Mouse (Mus musculus): ENCODE data around the gene Cic. TPM values are rescaled to one million over a fixed set of nuclear protein-coding genes. Genes with fewer than 3 reads are reported as not detected.
A peak's percentile ranks its signal among the peaks of the same experiment; 100 is the strongest.

The Cic gene
- 26.6 and 27.0 TPM in 2 replicates for polyA plus RNA-seq (2014; fragmentation: Nextera tagmentation; extraction: Ambion mirVana)

DNA sequence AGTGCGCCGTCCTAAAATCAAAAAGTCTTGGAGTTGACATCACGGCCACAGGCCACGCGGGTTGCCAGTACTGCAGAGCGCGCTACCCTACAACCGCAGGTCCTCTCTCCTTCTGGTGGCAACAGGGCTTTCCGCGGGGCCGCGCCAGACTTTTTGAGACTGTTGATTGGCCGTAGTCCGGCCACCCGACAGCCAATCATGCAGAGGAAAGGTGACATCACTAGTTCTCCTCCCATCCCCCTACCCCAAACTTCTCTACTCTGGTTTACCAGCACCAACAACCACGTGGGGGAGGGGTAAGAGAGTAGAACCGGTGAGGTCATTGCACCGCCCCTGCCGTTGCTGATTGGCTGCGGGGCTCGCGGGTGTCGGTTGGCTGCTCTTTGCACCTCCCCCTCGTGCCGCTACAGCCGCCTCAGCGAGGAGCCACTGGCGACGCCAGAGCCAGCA lies at the start of gene Cic:
TSS of gene Cic (plus strand) at position 404 of the 450 bp plus-strand sequence.
- Histone ChIP-seq H3K4me3 (ENCODE audit: low read depth, low read length) (peak within 1 kb of the TSS; percentile 58), H3K27ac (replicated peaks; ENCODE audit: low read depth, low read length) (0 out of 2 replicates have a peak within 1 kb of the TSS, but pooled peaks have one; percentile 49), H3K4me1 (ENCODE audit: control insufficient read depth, insufficient read depth, low read length) (peaks cover 5% of the 10 kb centered on the region; the same call in 1 of the 2 replicates), H3K4me2 (ENCODE audit: low read depth, low read length) (peak within 1 kb of the TSS; percentile 61), H3K27me3 (ENCODE audit: control insufficient read depth, insufficient read depth, low read length) (no peaks in the 10 kb centered on the region), H3K9me3 (replicated peaks; ENCODE audit: control insufficient read depth, low read length) (no peaks in the 10 kb centered on the region), H3K9ac (replicated peaks; ENCODE audit: low read length) (peak within 1 kb of the TSS; percentile 69), H3K36me3 (replicated peaks; ENCODE audit: control insufficient read depth, insufficient read depth, low read depth, low read length) (peaks cover 4% of the 10 kb centered on the region; the same call in 1 of the 2 replicates)
- WGBS = under 1% methylated on average over 29 of the region's 29 CpGs
- DNase-seq (ENCODE audit: low spot score) = peak; percentile 100
- peak; percentile 79 for ATAC-seq (replicated peaks; ENCODE audit: insufficient number of reproducible peaks, low FRiP score, low TSS enrichment, low read depth)

DNA sequence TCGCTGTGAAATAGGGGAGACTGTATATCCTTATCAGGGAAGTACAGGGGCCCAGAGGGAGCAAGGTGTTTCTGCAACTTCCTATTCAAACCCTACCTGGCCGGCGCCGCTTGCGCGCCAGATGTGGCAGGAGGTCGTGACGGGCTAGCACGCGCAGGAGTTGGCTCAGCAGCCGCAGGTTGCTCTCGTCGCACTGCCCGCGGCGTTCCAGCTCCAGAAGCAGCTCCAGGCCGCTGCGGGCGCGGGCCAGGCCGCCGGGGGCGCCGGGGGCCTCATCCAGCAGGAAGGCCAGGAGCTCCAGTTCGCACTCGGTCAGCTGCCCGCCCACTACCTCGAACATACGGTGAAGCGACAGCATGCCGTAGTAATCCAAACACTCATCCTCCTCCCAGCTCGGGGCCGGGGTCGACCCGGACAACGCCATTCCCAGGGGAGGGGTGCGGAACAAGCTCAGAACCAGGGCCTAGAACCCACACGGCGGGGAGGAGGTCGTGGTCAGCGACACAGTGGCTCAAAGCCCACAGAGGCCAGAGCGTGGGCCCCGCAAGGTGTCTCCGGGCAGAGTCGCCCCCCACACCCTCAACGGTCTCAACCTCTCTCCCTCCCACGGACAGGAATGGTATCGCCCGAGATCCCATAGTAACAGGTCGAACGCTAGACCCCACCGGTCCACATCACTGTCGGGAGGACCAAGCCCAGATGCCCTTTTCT lies 48.6 kb upstream of the Cic start:
- Histone ChIP-seq H3K4me2 (ENCODE audit: low read depth, low read length) (peak overlapping the region; percentile 85), H3K36me3 (replicated peaks; ENCODE audit: control insufficient read depth, insufficient read depth, low read depth, low read length) (no peaks in the 10 kb centered on the region), H3K27me3 (ENCODE audit: control insufficient read depth, insufficient read depth, low read length) (no peaks in the 10 kb centered on the region), H3K4me3 (ENCODE audit: low read depth, low read length) (peak overlapping the region; percentile 70), H3K9me3 (replicated peaks; ENCODE audit: control insufficient read depth, low read length) (no peaks in the 10 kb centered on the region), H3K27ac (replicated peaks; ENCODE audit: low read depth, low read length) (0 out of 2 replicates have a peak overlapping the region, but pooled peaks have one; percentile 47), H3K4me1 (ENCODE audit: control insufficient read depth, insufficient read depth, low read length) (peaks cover 9% of the 10 kb centered on the region), H3K9ac (replicated peaks; ENCODE audit: low read length) (peak overlapping the region; percentile 81)
- ATAC-seq (replicated peaks; ENCODE audit: insufficient number of reproducible peaks, low FRiP score, low TSS enrichment, low read depth) (peak; percentile 10; the same call in 1 of the 2 replicates), DNase-seq (ENCODE audit: low spot score) (peak; percentile 76)
- WGBS = under 1% methylated on average over 53 of the region's 53 CpGs

DNA sequence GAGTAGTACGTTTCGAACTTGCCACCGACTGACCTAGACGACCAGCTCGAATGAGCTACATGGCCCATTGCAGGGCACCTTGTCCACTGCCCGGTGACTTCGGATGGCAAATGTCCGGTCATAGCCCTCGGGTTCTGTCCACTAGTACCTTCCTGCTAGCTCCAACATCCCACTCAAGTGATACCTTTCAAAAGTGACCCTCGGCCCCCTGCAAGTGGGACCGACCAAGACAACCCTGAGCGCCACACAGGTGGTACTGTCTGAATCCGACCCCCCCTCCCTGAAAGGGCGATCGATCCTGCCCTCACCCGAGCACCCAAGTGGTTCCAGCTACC lies 48.1 kb upstream of the Cic start:
- H3K4me1 ChIP-seq (ENCODE audit: control insufficient read depth, insufficient read depth, low read length) = peaks cover 9% of the 10 kb centered on the region
- 0% methylated on average over 16 of the region's 16 CpGs for WGBS
- H3K4me2 ChIP-seq (ENCODE audit: low read depth, low read length) = peak overlapping the region; percentile 85
- no peak for DNase-seq (ENCODE audit: low spot score)
- H3K36me3 ChIP-seq (replicated peaks; ENCODE audit: control insufficient read depth, insufficient read depth, low read depth, low read length) = no peaks in the 10 kb centered on the region; the same call in 1 of the 2 replicates
- peak overlapping the region; percentile 70 for H3K4me3 ChIP-seq (ENCODE audit: low read depth, low read length)
- peak overlapping the region; percentile 81 for H3K9ac ChIP-seq (replicated peaks; ENCODE audit: low read length)
- ATAC-seq (replicated peaks; ENCODE audit: insufficient number of reproducible peaks, low FRiP score, low TSS enrichment, low read depth) = peak; percentile 13; the same call in 1 of the 2 replicates
- no peaks in the 10 kb centered on the region for H3K27me3 ChIP-seq (ENCODE audit: control insufficient read depth, insufficient read depth, low read length)
- no peak overlapping the region for H3K27ac ChIP-seq (replicated peaks; ENCODE audit: low read depth, low read length)
- no peaks in the 10 kb centered on the region for H3K9me3 ChIP-seq (replicated peaks; ENCODE audit: control insufficient read depth, low read length)

DNA sequence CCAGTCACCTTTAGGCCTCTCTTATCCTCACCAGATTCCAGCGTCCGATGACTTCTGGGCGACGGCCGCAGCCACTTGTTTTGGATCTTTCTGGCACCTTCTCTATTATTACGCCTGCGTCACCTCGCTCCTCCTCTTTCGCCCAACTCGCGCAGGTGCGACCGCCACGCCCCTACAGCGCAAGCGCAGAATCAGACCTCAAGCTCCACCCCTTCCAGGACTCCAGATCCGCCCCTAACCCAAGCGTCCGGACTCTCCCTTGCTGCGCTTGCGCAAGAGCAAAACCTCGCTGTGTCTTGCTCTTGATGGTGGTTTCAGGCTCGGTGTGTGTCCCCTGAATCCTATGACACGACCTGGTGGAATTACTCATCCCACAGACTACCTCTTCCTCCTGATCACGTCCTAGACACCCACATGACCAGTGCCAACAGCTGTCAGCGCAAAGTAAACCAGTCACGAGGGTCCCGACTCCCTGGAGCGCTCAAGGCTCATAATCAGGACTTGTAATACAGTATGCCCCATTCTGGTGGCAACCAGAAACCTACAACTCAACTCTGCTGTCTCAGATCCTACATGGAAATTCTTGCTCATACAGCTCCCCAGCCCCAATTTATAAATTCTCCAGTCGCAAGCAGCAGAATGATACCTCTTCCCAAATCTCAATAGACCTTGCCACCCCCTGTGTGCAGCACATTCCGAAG lies 47.6 kb upstream of the Cic start:
- Histone ChIP-seq H3K27me3 (ENCODE audit: control insufficient read depth, insufficient read depth, low read length) (no peaks in the 10 kb centered on the region), H3K4me1 (ENCODE audit: control insufficient read depth, insufficient read depth, low read length) (peaks cover 9% of the 10 kb centered on the region), H3K9me3 (replicated peaks; ENCODE audit: control insufficient read depth, low read length) (no peaks in the 10 kb centered on the region), H3K4me3 (ENCODE audit: low read depth, low read length) (peak overlapping the region; percentile 70), H3K36me3 (replicated peaks; ENCODE audit: control insufficient read depth, insufficient read depth, low read depth, low read length) (no peaks in the 10 kb centered on the region; the same call in 1 of the 2 replicates), H3K27ac (replicated peaks; ENCODE audit: low read depth, low read length) (0 out of 2 replicates have a peak overlapping the region, but pooled peaks have one; percentile 20), H3K9ac (replicated peaks; ENCODE audit: low read length) (peak overlapping the region; percentile 81), H3K4me2 (ENCODE audit: low read depth, low read length) (peak overlapping the region; percentile 85)
- WGBS = 3% methylated on average over 31 of the region's 31 CpGs
- DNase-seq (ENCODE audit: low spot score) (peak; percentile 97), ATAC-seq (replicated peaks; ENCODE audit: insufficient number of reproducible peaks, low FRiP score, low TSS enrichment, low read depth) (peak; percentile 54)

DNA sequence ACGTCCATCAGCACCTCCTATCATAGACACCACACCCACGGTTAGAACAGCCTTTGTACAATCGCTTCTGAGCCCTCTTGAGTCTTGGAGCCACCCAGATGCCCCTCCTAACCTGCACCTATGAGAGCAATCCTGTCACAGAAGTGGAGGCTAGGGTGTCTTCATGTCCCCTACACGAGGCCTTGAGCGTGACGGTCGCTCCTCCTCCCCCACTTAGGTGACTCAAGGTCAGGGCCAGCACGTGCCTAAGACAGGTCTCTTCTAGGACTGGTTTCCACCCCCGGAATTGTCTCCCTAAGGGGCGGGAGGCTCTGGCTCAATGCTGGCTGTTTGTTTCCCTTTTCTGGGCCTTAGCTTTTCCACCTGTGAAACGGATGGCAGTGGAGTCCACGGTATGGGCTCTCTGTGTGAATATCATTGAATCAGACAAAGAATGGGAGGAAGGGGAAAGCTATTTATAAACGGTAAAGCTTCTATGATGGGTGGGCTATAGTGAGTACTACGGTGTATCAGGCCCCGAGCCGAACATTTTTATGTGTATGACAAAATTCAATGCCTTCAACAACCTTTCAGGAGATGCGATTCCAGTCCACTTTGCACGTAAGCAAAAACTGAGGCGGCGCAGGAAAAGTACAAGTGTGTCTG lies 46.9 kb upstream of the Cic start, which contains the start of gene Dedd2:
TSS of gene Dedd2 (minus strand) at position 159 of the 645 bp plus-strand sequence.
- ATAC-seq (replicated peaks; ENCODE audit: insufficient number of reproducible peaks, low FRiP score, low TSS enrichment, low read depth) (no peak), DNase-seq (ENCODE audit: low spot score) (no peak)
- no peaks in the 10 kb centered on the region for H3K9me3 ChIP-seq (replicated peaks; ENCODE audit: control insufficient read depth, low read length)
- peaks cover 9% of the 10 kb centered on the region for H3K4me1 ChIP-seq (ENCODE audit: control insufficient read depth, insufficient read depth, low read length)
- peak within 1 kb of the TSS; percentile 70 for H3K27ac ChIP-seq (replicated peaks; ENCODE audit: low read depth, low read length)
- H3K36me3 ChIP-seq (replicated peaks; ENCODE audit: control insufficient read depth, insufficient read depth, low read depth, low read length) = peaks cover 2% of the 10 kb centered on the region
- 8% methylated on average over 20 of the region's 20 CpGs for WGBS
- peak within 1 kb of the TSS; percentile 70 for H3K4me3 ChIP-seq (ENCODE audit: low read depth, low read length)
- peak within 1 kb of the TSS; percentile 81 for H3K9ac ChIP-seq (replicated peaks; ENCODE audit: low read length)
- H3K27me3 ChIP-seq (ENCODE audit: control insufficient read depth, insufficient read depth, low read length) = no peaks in the 10 kb centered on the region
- peak within 1 kb of the TSS; percentile 85 for H3K4me2 ChIP-seq (ENCODE audit: low read depth, low read length)

DNA sequence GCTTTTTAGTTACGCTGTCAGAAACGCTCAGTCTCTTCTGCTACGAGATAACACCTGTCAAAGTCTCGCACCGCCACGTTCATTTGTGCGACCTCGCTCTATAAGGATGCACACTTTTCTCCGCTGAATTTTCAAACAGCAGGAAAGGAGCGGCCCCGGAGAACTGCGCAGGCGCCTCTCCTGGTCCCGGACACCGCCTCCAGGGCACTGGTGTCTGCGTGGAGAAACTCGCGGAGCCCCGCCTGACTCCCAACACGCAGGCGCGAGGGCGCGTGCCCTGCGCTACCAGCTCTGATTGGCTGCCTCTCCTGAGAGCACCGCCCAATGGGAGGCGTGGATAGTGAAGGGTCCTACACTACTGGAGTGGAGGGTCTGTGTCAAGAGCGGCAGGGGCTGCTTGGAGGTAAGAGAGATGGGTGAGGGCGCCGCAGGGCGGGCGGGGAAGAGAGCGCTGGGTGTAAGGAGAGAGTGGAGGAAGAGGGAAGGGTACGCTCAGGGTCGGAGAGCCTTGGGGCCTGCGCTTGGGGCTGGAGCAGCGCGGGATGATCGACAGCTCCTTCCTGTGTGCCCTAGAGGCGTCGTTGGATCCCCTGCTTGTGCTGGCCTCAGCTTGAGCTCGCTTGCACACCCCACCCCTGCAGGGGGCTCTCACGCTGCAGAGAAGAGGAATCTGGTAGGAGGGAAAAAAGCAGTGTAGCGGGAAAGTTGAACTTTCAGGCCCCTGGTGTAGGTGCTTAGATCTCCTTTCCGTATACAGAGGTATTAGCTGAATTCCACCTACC lies 46.2 kb upstream of the Cic start, which contains the start of gene Zfp526:
TSS of gene Zfp526 (plus strand) at position 324 of the 782 bp plus-strand sequence.
- H3K27ac ChIP-seq (replicated peaks; ENCODE audit: low read depth, low read length) = peak within 1 kb of the TSS; percentile 70
- H3K4me2 ChIP-seq (ENCODE audit: low read depth, low read length) = peak within 1 kb of the TSS; percentile 85
- H3K27me3 ChIP-seq (ENCODE audit: control insufficient read depth, insufficient read depth, low read length) = no peaks in the 10 kb centered on the region
- no peaks in the 10 kb centered on the region for H3K9me3 ChIP-seq (replicated peaks; ENCODE audit: control insufficient read depth, low read length)
- WGBS = under 1% methylated on average over 45 of the region's 45 CpGs
- DNase-seq (ENCODE audit: low spot score) = peak; percentile 99
- H3K4me3 ChIP-seq (ENCODE audit: low read depth, low read length) = peak within 1 kb of the TSS; percentile 70
- peaks cover 9% of the 10 kb centered on the region for H3K4me1 ChIP-seq (ENCODE audit: control insufficient read depth, insufficient read depth, low read length)
- peak; percentile 95 for ATAC-seq (replicated peaks; ENCODE audit: insufficient number of reproducible peaks, low FRiP score, low TSS enrichment, low read depth)
- peaks cover 5% of the 10 kb centered on the region for H3K36me3 ChIP-seq (replicated peaks; ENCODE audit: control insufficient read depth, insufficient read depth, low read depth, low read length)
- H3K9ac ChIP-seq (replicated peaks; ENCODE audit: low read length) = peak within 1 kb of the TSS; percentile 78

DNA sequence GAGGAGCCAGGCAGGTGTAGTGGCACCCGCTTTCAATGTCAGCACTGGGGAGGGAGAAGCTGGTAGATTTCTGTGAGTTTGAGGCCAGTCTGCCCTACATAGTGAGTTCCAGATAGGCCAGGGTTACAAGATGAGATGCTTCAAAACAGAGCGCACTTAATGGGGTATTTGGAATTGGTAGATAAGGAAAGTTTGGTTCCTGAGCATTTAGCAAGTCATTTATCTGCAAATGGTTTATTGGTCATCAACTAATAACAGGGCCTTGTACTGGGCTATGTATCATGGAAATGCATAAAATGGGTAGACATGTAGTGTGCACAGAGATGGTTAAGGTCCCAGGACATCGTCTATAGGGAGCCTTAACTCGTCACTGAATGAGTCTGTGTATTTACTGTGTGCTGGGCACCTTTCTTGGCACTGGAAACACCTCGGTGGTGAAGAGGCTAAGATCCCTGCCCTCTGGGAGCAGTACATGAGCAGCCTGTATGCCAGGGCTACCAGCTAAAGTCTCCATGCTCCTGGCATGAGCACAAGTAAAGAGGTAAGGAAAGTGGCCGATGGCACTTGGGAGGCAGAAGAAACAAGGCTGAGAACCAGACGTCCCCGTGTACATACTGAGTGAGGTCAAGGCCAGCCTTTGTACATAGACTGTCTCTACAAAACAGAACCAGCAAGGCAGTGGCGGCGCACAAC lies 45.1 kb upstream of the Cic start:
- Histone ChIP-seq H3K27me3 (ENCODE audit: control insufficient read depth, insufficient read depth, low read length) (no peaks in the 10 kb centered on the region), H3K4me1 (ENCODE audit: control insufficient read depth, insufficient read depth, low read length) (peaks cover 9% of the 10 kb centered on the region), H3K9ac (replicated peaks; ENCODE audit: low read length) (peak overlapping the region; percentile 78), H3K4me3 (ENCODE audit: low read depth, low read length) (peak overlapping the region; percentile 70), H3K4me2 (ENCODE audit: low read depth, low read length) (peak overlapping the region; percentile 85), H3K27ac (replicated peaks; ENCODE audit: low read depth, low read length) (no peak overlapping the region), H3K9me3 (replicated peaks; ENCODE audit: control insufficient read depth, low read length) (no peaks in the 10 kb centered on the region), H3K36me3 (replicated peaks; ENCODE audit: control insufficient read depth, insufficient read depth, low read depth, low read length) (peaks cover 9% of the 10 kb centered on the region)
- ATAC-seq (replicated peaks; ENCODE audit: insufficient number of reproducible peaks, low FRiP score, low TSS enrichment, low read depth) = no peak
- DNase-seq (ENCODE audit: low spot score) = no peak
- WGBS = 84% methylated on average over 10 of the region's 10 CpGs
